Mouse (Mus musculus) cortical plate, adult 2 months (tissue): Measurements from ENCODE around the gene Ugt1a8.

Experiments used
- CTCF ChIP-seq: fragments of 200-500 bp; IDR thresholded peaks from 2 replicates; pipeline ENCODE4 v1.5.1; 2011; ENCODE audit warnings: mild to moderate bottlenecking, control low read depth, low read length; ENCODE audit not compliant: insufficient read depth; ENCODE audit errors: extremely low read depth
- POLR2A ChIP-seq: fragments of 200-500 bp; IDR thresholded peaks from 2 replicates; pipeline ENCODE4 v1.6.1; 2011; ENCODE audit warnings: mild to moderate bottlenecking, low read length, control low read depth; ENCODE audit not compliant: insufficient read depth; ENCODE audit errors: extremely low read depth

- TF ChIP-seq CTCF (no peak), POLR2A (no peak)
These were observed 165.9 kb downstream of the Ugt1a8 start for GRCm38 (mm10) chr1:88253540-88253939.
